Mouse (Mus musculus): ENCODE measurements around the gene Vipr1. TPM values are rescaled to one million over a fixed set of nuclear protein-coding genes. Genes with fewer than 3 reads are reported as not detected.

Vipr1 gene
- polyA plus RNA-seq, 1 experiment from 2014 or later, result 0.36 TPM

GRCm38 (mm10) chr9:121704646-121705625 lies 62.4 kb downstream of the Vipr1 start, which contains the start of gene Sec22c:
Gene Sec22c, minus strand, starts transcription at chr9:121705490.
- Histone ChIP-seq H3K27ac (ENCODE audit: low read length) (peak within 1 kb of the TSS; percentile 74), H3K36me3 (ENCODE audit: control insufficient read depth, insufficient read depth, low read length) (no peaks in the 10 kb centered on the region), H3K9me3 (ENCODE audit: control insufficient read depth, low read length) (no peaks in the 10 kb centered on the region), H3K9ac (ENCODE audit: low read length) (peak within 1 kb of the TSS; percentile 82), H3K4me2 (ENCODE audit: low read depth, low read length) (peak within 1 kb of the TSS; percentile 87), H3K4me3 (ENCODE audit: low read length) (peak within 1 kb of the TSS; percentile 89), H3K4me1 (replicated peaks; ENCODE audit: control insufficient read depth, insufficient read depth, low read length) (peaks cover 19% of the 10 kb centered on the region), H3K27me3 (ENCODE audit: control insufficient read depth, insufficient read depth, low read depth, low read length) (no peaks in the 10 kb centered on the region)
- under 1% methylated on average over 68 of the region's 69 CpGs for WGBS
- ATAC-seq (ENCODE audit: low read depth), result peak; percentile 99

GRCm38 (mm10) chr9:121706029-121706675 lies 63.6 kb downstream of the Vipr1 start:
- ATAC-seq (ENCODE audit: low read depth), result no peak
- no peaks in the 10 kb centered on the region for H3K9me3 ChIP-seq (ENCODE audit: control insufficient read depth, low read length)
- H3K27ac ChIP-seq (ENCODE audit: low read length), result no peak overlapping the region
- H3K4me1 ChIP-seq (replicated peaks; ENCODE audit: control insufficient read depth, insufficient read depth, low read length), result peaks cover 22% of the 10 kb centered on the region
- no peak overlapping the region for H3K9ac ChIP-seq (ENCODE audit: low read length)
- no peak overlapping the region for H3K4me2 ChIP-seq (ENCODE audit: low read depth, low read length)
- H3K36me3 ChIP-seq (ENCODE audit: control insufficient read depth, insufficient read depth, low read length), result no peaks in the 10 kb centered on the region
- no peak overlapping the region for H3K4me3 ChIP-seq (ENCODE audit: low read length)
- H3K27me3 ChIP-seq (ENCODE audit: control insufficient read depth, insufficient read depth, low read depth, low read length), result no peaks in the 10 kb centered on the region
- 82% methylated on average over 6 of the region's 6 CpGs for WGBS

- Histone ChIP-seq H3K9ac (ENCODE audit: low read length) (no peak overlapping the region), H3K27ac (ENCODE audit: low read length) (no peak overlapping the region), H3K4me3 (ENCODE audit: low read length) (no peak overlapping the region), H3K4me2 (ENCODE audit: low read depth, low read length) (no peak overlapping the region), H3K36me3 (ENCODE audit: control insufficient read depth, insufficient read depth, low read length) (peaks cover 5% of the 10 kb centered on the region), H3K27me3 (ENCODE audit: control insufficient read depth, insufficient read depth, low read depth, low read length) (no peaks in the 10 kb centered on the region), H3K4me1 (replicated peaks; ENCODE audit: control insufficient read depth, insufficient read depth, low read length) (peaks cover 27% of the 10 kb centered on the region), H3K9me3 (ENCODE audit: control insufficient read depth, low read length) (no peaks in the 10 kb centered on the region)
- no peak for ATAC-seq (ENCODE audit: low read depth)
- WGBS, result 48% methylated on average over 6 of the region's 6 CpGs
These were observed 65.3 kb downstream of the Vipr1 start for GRCm38 (mm10) chr9:121707801-121708200.

GRCm38 (mm10) chr9:121708506-121709486 lies 66.3 kb downstream of the Vipr1 start:
- no peaks in the 10 kb centered on the region for H3K9me3 ChIP-seq (ENCODE audit: control insufficient read depth, low read length)
- H3K4me1 ChIP-seq (replicated peaks; ENCODE audit: control insufficient read depth, insufficient read depth, low read length), result peaks cover 26% of the 10 kb centered on the region
- 68% methylated on average over 7 of the region's 7 CpGs for WGBS
- no peak overlapping the region for H3K27ac ChIP-seq (ENCODE audit: low read length)
- H3K9ac ChIP-seq (ENCODE audit: low read length), result no peak overlapping the region
- no peak overlapping the region for H3K4me2 ChIP-seq (ENCODE audit: low read depth, low read length)
- peaks cover 13% of the 10 kb centered on the region for H3K36me3 ChIP-seq (ENCODE audit: control insufficient read depth, insufficient read depth, low read length)
- no peaks in the 10 kb centered on the region for H3K27me3 ChIP-seq (ENCODE audit: control insufficient read depth, insufficient read depth, low read depth, low read length)
- ATAC-seq (ENCODE audit: low read depth), result no peak
- H3K4me3 ChIP-seq (ENCODE audit: low read length), result no peak overlapping the region

GRCm38 (mm10) chr9:121709898-121710583 lies 67.5 kb downstream of the Vipr1 start, which contains the start of gene Ss18l2:
Gene Ss18l2, plus strand, starts transcription at chr9:121710329.
- Histone ChIP-seq H3K4me1 (replicated peaks; ENCODE audit: control insufficient read depth, insufficient read depth, low read length) (peaks cover 19% of the 10 kb centered on the region), H3K4me2 (ENCODE audit: low read depth, low read length) (peak within 1 kb of the TSS; percentile 78), H3K9ac (ENCODE audit: low read length) (peak within 1 kb of the TSS; percentile 79), H3K4me3 (ENCODE audit: low read length) (peak within 1 kb of the TSS; percentile 57), H3K36me3 (ENCODE audit: control insufficient read depth, insufficient read depth, low read length) (peaks cover 13% of the 10 kb centered on the region), H3K27ac (ENCODE audit: low read length) (peak within 1 kb of the TSS; percentile 88), H3K27me3 (ENCODE audit: control insufficient read depth, insufficient read depth, low read depth, low read length) (no peaks in the 10 kb centered on the region), H3K9me3 (ENCODE audit: control insufficient read depth, low read length) (no peaks in the 10 kb centered on the region)
- 4% methylated on average over 37 of the region's 37 CpGs for WGBS
- peak; percentile 100 for ATAC-seq (ENCODE audit: low read depth)

- peak overlapping the region; percentile 79 for H3K9ac ChIP-seq (ENCODE audit: low read length)
- ATAC-seq (ENCODE audit: low read depth), result peak; percentile 16; the same call in 1 of the 2 replicates
- H3K4me2 ChIP-seq (ENCODE audit: low read depth, low read length), result peak overlapping the region; percentile 78
- H3K4me1 ChIP-seq (replicated peaks; ENCODE audit: control insufficient read depth, insufficient read depth, low read length), result peaks cover 14% of the 10 kb centered on the region
- no peaks in the 10 kb centered on the region for H3K9me3 ChIP-seq (ENCODE audit: control insufficient read depth, low read length)
- H3K27ac ChIP-seq (ENCODE audit: low read length), result peak overlapping the region; percentile 88
- WGBS, result 0% methylated on average over 18 of the region's 18 CpGs
- peak overlapping the region; percentile 57 for H3K4me3 ChIP-seq (ENCODE audit: low read length)
- peaks cover 13% of the 10 kb centered on the region for H3K36me3 ChIP-seq (ENCODE audit: control insufficient read depth, insufficient read depth, low read length)
- H3K27me3 ChIP-seq (ENCODE audit: control insufficient read depth, insufficient read depth, low read depth, low read length), result no peaks in the 10 kb centered on the region
These were observed 68.1 kb downstream of the Vipr1 start for GRCm38 (mm10) chr9:121710584-121710975.

GRCm38 (mm10) chr9:121717048-121717447 lies 74.5 kb downstream of the Vipr1 start:
- H3K9ac ChIP-seq (ENCODE audit: low read length), result no peak overlapping the region
- H3K4me1 ChIP-seq (replicated peaks; ENCODE audit: control insufficient read depth, insufficient read depth, low read length), result peaks cover 10% of the 10 kb centered on the region; the same call in 1 of the 2 replicates
- peaks cover 15% of the 10 kb centered on the region for H3K36me3 ChIP-seq (ENCODE audit: control insufficient read depth, insufficient read depth, low read length)
- ATAC-seq (ENCODE audit: low read depth), result no peak
- H3K27ac ChIP-seq (ENCODE audit: low read length), result no peak overlapping the region
- H3K27me3 ChIP-seq (ENCODE audit: control insufficient read depth, insufficient read depth, low read depth, low read length), result no peaks in the 10 kb centered on the region
- peaks cover 4% of the 10 kb centered on the region; the same call in 1 of the 2 replicates for H3K9me3 ChIP-seq (ENCODE audit: control insufficient read depth, low read length)
- WGBS, result 61% methylated on average over 2 of the region's 2 CpGs
- no peak overlapping the region for H3K4me3 ChIP-seq (ENCODE audit: low read length)
- H3K4me2 ChIP-seq (ENCODE audit: low read depth, low read length), result no peak overlapping the region

GRCm38 (mm10) chr9:121718070-121718705 lies 75.7 kb downstream of the Vipr1 start:
- Histone ChIP-seq H3K36me3 (ENCODE audit: control insufficient read depth, insufficient read depth, low read length) (peaks cover 6% of the 10 kb centered on the region), H3K9me3 (ENCODE audit: control insufficient read depth, low read length) (peaks cover 4% of the 10 kb centered on the region; the same call in 1 of the 2 replicates), H3K4me1 (replicated peaks; ENCODE audit: control insufficient read depth, insufficient read depth, low read length) (peaks cover 10% of the 10 kb centered on the region; the same call in 1 of the 2 replicates), H3K27ac (ENCODE audit: low read length) (peak overlapping the region; percentile 96), H3K27me3 (ENCODE audit: control insufficient read depth, insufficient read depth, low read depth, low read length) (no peaks in the 10 kb centered on the region), H3K9ac (ENCODE audit: low read length) (peak overlapping the region; percentile 77), H3K4me3 (ENCODE audit: low read length) (peak overlapping the region; percentile 94), H3K4me2 (ENCODE audit: low read depth, low read length) (peak overlapping the region; percentile 83)
- ATAC-seq (ENCODE audit: low read depth), result peak; percentile 2; the same call in 1 of the 2 replicates
- 61% methylated on average over 15 of the region's 15 CpGs for WGBS

Data from lung, embryonic 16.5 days (tissue).